Mouse (Mus musculus) layer of hippocampus, adult 8-10 months (tissue): ENCODE data around the gene Atad2b. TPM values are rescaled to one million over a fixed set of nuclear protein-coding genes. Genes with fewer than 3 reads are reported as not detected.
"Not testable (repeated sequence)": the region's sequence is repeated elsewhere in the genome, so short reads cannot be mapped to it uniquely, and the experiment has no call there.

Source experiments
- DNase-seq, 2 experiments: peaks; one replicate each; pipeline ENCODE4 v3.0.0; 2022; ENCODE audit warnings: low spot score in 2 of 2
- total RNA-seq, 4 experiments: library from RNA; stranded (reverse); gene quantifications; 2 replicates each; pipeline ENCODE4 v1.2.4; 2022

Gene Atad2b
- total RNA-seq, 4 experiments from 2014 or later: 28.7 to 38.4 (median 35.1) TPM

DNA sequence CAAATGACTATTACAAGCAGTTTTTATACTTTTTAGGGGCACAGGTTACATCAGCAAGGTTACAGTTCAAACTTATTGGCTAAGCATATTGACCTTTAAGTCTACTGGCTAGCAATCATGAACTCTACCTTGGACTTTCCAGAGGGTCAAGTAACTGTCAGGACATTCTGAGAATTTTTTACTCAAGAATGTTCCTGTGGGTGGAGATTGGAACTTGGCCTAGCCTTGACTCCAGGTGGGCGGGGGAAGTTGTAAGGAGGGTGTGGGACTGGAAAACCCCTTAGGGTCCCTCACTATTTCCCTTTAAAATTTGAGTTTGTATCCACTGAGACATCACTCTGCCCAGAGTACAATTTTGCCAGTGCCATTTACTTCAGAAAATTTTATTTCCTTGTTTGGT is 6.7 kb upstream of the Atad2b start:
- DNase-seq: not testable (repeated sequence)

DNA sequence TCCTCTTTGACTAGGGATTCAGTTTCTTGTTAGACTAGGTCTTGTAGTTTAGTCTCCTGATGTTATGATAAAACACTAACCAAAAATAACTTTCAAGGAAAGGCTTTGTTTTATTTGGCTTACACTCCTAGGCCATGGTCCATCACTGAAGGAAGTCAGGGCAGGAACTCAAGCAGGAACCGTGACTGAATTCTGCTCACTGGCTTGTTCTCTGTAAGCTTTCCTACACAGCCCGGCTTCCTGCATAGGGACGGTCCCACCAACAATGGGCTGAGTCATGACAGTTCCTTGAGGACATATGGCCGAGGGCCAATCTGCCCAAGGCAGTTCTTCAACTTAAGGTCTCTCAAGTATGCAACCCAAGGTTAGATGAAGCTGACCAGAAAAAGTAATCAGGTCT is 5.4 kb upstream of the Atad2b start:
- no peak for DNase-seq

DNA sequence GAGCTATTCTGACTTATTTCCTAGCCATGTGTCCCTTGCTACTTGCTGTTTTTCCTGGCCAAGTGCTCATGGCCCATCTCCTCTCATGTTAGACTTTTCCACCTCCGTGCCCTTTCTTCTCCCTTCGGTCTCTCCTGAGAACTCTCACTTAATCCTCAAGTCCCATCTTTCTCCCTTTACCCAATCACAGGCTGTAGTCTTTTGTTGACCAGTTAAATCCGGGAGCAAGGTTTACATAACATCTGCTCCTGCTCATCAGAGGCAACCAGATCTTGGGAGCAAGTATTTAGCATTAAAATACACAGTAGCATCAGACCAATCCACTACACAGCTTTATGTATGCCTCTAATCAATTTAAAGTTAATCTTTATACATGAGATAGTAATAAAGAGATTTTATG is 2.7 kb upstream of the Atad2b start:
- DNase-seq: no peak

DNA sequence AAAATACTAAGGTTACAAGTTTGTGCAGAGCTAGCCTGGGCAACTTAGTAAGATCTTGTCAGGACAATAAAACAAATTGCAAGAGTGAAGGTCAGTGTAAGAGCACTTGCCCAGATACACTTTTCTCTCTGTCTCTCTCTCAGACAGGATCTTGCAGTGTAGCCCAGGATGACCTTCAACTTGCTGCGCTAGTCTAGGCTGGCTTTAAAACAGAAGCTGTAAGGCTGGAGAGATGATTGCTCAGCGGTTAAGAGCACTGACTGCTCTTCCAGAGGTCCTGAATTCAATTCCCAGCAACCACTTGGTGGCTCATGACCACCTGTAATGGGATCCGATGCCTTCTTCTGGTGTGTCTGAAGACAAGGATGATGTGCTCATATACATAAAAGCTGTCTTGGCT is 2.2 kb upstream of the Atad2b start:
- DNase-seq: no peak

DNA sequence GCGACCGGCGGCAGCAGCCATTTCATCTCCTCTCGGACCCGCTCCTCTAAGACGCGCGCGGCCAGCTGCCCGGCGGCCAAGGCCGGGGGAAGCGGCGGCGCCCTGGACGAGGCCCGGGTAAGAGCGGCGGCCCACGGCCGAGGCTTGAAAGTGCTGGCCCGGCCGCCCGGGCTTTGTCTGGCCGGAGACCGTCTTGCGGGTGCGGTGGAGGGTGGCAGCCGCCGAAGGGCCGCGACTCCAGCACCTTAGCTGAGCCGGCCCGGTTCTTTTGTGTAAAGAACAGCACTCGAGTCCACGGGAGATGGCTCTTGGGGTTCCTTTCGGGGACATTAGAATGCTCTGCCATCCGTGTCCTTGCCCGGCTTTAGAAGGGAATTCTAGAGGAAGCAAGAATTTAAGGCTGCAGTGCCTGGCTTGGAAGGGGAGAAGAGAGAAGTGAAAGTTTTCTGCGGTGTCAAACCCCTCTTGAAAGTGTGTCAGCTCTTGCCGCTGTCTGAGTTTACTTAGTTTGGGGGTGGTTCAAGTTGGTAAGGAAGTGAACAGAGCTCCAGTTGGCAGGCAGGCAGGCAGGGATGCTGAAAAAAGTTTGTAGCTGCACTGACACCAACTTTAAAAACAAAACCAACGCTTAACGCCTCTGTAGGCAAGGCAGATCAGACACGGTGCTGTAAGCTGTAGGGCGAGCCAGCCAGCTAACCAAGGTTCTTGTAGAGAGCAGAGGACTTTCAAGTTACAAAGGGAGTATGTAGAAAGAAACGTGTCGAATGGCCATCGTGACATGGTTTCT is 845 bp downstream of the Atad2b start:
- peak; percentile 15 to 37 for DNase-seq

DNA sequence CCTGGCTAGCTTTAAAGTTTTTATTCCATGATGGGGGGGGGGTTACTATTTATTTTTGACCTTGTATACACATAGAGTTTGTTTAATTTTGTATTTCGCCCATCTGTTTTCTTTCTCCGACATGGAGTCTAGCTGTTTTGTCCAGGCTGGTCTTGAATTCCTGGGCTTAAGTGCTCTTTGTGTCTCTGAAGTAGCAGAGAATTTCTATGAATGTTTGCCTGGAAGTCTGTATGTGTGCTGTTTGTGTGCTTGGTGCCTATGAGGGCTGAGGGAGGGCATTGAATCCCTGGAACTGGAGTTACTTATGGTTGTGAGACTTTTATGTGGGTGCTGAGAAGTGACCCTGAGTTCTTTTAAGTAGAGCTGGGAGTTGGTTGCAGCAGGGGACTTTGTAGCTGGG is 11.0 kb downstream of the Atad2b start:
- no peak for DNase-seq

DNA sequence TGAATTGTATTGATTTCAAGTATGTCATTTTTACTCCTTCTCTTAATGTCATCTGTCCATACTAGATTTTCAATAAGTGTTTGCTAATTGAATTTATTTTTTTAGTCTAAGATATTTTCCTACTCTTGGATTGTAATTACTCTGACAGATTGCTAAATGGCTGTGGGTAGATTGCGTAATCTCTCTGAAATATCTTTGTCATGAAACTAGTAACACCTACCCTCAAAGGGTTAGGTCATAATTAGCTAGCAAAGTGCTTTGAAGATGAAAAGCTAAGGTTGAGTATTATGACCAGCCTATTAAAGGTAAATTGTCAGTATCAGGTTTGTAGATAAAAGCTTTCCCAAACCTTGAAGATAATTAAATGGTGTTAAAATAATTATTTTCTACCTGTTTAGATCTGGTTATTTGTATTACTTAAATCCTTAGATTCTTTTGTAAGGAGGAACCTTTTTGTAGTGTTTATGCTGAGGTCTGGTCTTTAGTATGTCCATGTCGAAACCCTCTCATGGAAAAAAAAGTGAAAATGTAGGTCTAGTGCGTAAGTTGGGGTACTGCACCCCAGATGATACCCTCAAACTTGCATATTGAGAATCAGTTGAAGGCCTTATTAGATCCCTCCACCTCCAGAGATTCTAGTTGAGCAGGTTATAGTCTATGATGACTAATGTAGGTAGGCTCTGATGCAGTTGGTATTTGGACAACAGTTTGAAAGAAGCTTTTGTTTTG is 13.8 kb downstream of the Atad2b start:
- no peak for DNase-seq

DNA sequence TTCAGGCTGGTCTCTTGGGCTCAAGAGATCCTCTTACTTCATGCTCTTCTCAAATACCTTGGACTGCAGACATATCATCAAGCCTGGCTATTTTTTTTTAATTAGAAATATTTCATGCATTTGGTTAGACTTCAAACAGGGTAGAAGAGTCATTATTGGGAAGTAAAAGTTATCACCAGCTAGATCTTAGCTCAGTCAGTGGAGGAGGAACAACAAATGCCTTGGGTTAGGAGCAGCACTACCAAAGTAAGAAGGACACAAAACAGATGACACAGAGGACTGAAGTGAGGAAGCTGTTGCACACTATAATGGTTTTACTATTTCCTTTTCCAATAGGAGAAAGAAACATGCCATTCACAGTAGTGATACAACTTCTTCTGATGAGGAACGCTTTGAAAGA is 35.1 kb downstream of the Atad2b start:
- no peak for DNase-seq

DNA sequence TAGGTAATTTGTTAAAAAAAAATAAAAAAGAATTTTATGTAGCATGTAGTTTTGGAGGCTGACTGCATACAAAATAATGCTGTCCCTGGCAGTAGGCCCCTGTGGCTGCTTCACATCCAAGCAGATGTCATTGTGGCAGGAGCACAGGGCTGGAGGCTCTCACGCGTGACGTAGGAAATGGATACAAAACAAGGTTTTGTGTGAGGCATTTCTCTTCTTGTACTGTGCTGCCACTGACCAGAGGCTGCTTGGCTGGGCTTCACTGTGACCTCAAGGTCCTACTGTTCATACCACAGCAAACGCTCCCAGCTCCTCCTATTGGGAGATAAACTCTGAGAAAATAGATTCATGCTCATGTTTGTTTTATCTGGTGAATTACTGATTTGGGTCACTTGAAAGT is 36.0 kb downstream of the Atad2b start:
- DNase-seq: peak; percentile 30

DNA sequence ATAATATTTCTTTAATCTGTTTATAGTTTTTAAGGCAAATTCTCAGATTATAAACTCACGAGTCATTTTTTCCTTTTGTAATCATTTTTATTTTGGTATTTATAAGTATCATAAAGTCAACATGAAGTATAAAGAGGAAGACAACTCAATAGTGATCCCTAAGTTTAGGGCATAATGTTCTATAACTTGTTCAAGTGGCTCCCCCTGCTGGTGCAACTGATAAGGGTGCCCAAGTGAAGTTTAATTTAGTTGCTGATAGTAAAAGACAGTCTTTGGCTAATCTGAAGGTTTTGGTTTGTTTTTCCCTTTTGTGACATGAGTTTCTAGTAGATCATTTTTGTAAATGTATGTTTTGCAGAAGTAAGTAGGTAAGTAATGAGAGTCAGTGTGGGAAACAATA is 55.8 kb downstream of the Atad2b start:
- peak; percentile 31 to 81 for DNase-seq

DNA sequence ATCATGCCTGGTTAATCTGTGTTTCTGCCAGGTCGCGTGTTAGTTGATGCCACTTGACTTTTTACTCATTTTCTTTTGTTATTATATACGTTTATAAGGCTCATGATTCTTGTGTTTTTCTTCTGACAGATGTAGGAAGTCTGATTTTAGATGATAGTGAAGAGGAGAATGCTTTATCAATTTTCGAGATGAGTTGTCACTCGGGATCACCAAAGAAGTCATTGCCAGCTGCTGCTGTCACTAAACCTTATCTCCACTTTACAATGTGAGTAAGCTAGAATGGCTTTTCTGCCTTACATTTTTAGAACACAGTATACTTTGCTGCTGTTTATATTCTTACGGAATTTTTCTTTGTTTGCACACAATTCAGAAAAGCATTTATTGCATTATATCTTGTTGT is 61.2 kb downstream of the Atad2b start:
- DNase-seq: no peak

DNA sequence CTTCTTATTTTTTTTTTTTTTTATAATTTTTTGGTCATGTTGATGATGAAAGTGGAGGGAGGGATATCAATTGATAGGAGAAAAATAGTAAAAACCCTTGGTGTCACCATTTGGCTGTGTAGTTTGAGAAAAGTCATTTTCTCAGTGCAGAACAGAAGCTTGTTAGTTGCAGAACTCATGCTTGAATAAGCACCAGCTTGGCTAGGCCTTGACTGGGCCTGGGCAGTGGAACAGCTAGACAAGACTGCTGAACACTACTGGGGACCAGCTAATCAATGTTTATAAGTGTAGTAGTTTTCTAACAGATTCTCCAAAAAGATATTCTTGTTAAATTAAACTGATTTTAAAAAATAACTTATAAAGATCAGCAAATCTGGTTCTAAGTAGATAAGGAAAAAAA is 79.8 kb downstream of the Atad2b start:
- DNase-seq: no peak

DNA sequence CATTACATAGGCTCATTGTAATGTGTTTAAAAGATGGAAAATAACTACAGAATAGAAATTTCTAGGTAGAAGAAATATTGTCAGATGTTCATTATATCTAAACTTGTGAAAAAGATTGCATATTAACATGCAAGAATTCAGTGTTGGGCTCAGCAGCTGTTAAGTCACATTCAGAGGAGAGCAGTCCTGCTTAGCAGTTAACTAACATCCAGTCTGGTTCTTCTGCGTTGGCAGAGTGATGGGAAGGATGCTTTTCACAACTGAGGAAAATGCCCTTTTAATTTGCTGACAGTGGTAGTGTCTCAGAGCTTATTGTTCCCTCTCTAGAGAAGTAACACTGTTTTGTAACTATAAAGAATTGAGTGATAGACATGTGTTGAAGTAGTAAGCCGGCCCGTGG is 88.2 kb downstream of the Atad2b start:
- DNase-seq: no peak

DNA sequence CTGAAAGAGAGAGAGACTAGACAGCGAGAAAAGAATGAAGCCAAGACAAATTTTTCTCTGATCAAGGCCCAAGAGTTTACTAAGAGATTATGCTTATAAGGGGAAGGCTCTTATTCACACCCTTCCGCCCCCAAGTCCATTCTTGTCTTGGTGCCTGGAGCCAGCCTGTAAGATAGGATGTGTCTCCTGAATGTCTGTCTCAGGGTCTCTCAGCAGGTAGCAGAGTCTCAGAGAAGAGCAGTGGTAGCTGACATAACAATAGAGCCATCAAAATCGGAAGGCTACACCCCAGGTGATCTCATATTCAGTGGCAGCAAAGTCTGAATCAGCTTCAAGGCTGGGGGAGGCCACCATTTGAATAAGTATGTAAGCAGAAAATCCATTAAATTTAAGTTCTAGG is 88.6 kb downstream of the Atad2b start:
- not testable (repeated sequence) for DNase-seq

DNA sequence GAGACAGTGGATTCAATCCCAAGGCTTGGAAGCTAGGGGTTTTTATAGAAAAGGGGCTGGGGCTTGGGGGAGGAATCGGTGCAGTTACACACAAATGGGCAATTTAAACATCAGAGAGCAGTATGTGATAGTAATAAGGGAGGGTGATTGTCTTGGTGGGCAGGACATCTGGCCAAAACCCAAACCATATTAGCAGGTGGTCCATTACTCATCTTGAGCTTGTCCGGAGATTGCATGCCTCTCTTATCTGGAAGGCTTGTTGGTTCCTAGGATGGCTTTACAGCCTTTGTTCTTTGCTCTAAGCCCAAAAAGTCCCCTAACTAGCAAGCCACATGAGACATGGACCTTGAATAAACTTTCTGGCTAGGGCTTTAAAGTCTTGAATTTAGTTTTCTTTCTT is 91.5 kb downstream of the Atad2b start:
- not testable (repeated sequence) for DNase-seq

DNA sequence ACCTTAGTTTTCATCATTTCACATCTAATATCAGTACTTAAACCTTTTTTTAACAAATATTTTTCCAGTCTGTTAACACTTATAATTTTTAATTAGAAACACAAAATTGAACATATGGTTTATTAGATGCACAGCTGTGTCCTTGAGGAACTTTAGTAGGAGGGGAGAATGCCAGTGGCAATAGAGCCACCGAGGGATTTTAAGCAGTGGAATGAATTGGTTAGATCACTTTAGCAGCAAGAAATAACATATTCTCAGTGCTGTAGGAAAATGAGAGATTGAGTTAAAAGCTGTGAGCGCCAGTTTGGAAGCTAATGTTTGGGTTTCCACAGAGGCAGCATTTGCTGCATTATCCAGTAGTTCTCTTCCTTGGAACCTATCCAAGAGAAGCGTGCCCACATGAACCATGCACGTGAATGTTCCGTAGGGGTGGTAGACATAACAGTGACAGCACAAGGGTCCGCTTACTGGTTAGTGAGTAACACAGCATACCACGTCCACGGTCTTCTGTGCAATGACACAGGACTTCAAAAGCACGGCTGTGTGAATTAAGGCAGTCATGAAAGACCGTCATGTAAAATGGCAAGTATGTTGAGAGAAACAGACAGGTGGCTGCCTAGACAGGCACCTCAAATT is 108.2 kb downstream of the Atad2b start:
- peak in 1 of 2 experiments; percentile 20 for DNase-seq

DNA sequence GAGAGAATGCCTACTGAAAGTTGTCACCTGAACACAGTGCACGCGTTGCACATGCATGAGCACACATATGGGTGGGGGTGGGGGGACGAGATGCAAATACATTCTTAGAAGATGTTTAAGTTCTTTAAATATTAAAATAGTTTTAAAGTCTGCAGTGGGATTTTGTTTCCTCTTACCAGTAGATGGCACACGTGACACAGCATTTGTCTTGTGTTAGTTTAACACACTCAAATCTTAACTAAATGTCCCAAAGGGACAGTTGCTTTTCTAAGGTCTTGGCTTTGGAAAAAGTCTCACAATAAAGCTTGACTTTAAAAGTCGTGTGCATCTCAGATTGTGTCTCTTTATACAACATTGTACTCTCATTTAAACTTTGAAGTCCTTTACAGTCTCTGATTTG is 111.9 kb downstream of the Atad2b start:
- no peak for DNase-seq

DNA sequence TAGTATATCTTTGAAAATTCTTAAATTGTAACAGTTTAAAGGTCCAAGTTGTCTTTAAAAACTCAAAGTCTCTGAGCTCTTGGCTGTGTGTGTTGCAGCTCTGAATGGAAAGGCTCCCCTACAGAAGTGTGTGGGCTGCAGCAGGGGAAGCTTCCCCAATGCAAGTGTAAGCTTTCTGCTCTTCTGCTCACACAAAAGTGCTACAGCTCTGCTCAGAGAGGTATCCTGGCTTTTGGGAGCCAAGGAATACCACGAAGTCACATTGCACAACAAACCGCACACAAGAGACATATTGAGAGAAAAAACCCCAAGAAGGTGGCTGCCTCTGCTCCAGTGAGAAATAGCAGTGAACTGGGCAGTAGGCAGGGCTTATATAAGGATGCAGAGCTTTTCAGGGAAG is 120.9 kb downstream of the Atad2b start:
- DNase-seq: no peak

DNA sequence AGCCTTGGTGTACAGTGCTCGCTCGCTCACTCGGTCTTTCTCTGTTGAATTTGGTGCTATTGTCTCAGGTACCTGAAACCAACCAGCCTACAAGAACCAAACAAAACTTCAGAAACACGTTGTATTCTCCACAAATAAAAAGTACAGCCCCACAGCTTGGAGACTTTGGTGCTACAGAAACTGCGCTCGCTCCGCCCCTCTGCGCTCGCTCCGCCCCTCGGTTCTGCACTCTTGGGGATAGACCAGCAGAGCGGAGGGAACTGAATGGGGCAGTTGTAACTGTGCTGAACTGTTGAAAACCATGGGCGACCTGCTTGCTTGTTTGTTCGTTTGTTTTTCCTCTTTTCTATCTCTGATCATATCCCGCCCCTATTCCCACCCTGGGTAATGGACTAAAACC is 127.0 kb downstream of the Atad2b start:
- no peak for DNase-seq

DNA sequence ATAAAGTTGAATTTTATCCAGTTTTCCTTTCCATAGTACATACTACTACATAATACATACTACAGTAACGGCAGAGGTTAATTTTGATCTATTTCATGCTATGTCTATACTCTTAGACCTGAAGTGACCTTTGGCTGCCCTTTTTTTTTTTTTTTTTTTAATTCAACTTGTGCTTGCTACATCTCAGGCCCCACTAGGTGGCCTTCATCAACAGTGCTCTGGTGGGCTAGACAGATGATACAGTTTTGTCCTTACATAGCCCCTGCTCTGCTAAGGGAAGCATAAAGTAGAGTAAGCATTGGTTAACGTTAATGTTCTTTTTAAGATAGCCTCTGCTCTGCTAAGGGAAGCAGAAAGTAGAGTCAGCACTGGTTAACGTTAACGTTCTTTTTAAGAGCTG is 131.0 kb downstream of the Atad2b start:
- DNase-seq: no peak

DNA sequence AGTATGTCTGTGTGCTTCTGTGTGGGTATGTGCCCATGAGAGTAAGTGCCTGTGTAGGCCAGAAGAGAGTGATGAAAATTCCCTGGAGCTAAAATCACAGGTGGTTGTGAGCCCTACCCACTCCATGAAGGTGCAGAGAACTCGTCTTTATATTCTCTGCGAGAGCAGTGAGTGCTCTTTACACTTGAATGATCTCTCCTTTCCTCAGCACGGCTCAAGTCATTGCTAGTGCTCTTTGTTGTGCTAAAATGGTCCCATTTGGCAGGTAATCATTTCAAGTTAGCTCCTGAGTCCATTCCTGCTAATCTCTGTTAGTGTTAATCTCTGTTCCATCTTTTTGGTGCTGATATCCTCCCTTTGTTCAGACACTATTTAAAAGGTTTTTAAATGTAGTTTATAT is 150.4 kb downstream of the Atad2b start:
- no peak for DNase-seq

DNA sequence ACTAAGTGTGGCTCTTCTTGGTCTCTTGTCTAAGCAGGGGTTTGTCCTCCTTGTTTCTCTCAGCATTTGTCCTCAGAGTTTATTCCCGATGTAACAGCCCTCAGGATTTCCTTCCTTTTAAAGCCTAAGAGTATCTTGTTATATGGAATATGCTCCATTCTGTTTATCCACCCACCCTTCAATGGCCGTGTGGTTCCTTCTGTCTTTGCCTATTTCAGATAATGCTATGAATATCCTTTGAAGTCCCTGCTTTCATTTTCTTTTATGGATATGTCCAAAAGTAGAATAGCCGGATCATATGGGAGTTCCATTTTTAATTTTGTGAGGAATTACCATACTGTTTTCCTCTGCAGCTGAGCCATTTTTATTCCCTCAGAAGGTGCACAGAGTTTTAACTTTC is 153.0 kb downstream of the Atad2b start:
- DNase-seq: no peak

DNA sequence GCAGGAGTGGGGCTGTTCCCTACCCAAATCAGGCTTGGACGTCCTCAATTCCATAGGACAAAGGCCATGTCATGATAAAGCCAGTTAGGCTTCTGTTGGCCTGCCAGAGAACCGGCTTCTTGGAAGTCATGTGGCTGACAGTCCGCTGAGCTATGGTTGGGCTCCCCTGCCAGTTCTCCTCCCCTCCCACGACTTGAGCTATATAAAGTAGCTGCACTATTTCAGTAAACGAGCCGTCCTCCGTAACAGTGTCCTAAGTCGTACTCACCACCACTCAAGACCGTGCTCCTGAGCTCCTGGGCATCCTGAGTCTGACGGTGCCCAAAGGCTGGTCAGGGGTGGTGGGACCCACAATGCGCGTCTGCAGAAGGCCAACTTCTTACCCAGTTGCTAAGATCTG is 156.0 kb downstream of the Atad2b start:
- no peak for DNase-seq
